Mouse (Mus musculus) thymus, postnatal 10 days (tissue): ENCODE measurements around the gene Pigu.

Experiments used
- DNase-seq, 2 experiments: peaks; one replicate each; pipeline ENCODE4 v3.0.0; 2021; ENCODE audit warnings: low spot score in 2 of 2

The Pigu gene

DNA sequence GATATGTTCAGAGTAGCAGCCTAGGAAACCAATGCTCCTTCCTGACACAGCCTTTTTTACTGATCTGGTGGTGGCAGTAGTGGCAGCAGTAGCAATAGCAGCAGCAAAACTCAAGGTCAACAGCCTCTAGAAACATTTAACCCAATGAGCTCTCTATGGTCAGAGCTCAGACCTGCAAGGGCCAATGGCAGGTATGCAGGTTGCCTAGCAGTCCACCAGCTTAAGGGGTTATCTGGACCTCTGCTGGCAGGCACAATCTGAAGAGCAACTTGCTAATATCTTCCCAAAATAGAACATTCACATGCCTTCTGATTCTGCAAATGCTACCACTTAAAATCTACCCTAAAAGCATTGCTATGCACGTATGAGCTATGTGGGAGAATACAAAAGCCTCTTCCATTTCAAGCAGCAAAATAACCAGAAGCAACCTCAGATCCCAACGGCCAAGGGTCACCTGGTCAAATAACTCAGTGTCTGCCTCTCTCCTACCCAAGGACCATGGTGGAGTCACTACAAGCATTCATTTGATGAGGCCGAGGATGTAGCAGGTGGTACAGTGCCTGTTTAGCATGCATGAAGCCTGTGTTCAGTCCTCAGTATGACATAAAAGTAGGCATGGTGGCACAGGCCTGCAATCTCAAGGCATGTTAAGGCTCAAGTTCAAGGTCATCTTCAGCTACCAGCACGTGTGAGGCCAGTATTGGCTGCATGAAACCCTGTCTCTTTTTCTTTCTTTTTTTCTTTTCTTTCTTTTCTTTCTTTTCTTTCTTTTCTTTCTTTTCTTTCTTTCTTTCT is 69.6 kb downstream of the Pigu start:
- DNase-seq = no peak

GRCm38 (mm10) chr2:155285744-155286143 is 71.5 kb downstream of the Pigu start:
- no peak for DNase-seq

DNA sequence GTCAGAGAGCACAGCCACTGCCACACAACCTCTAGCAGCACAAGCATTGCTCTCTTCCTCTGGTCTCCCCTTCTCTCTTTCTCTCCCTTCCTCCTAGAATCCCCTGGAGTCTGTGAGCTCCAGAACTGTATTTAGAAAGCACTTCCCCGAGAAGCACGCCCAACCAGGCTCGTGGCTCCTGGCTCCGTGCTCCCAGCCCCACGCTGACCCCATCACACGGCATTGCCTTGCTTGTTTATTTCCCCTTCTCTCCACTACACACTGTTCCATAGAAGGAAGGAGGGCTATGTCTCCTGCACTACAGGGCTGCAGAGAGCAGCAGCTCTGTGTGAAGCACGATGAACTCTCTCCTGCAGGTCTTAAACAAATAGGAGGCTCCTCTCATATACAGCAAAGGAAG is 72.6 kb downstream of the Pigu start:
- DNase-seq = no peak

GRCm38 (mm10) chr2:155283793-155284192 is 73.4 kb downstream of the Pigu start:
- no peak for DNase-seq

DNA sequence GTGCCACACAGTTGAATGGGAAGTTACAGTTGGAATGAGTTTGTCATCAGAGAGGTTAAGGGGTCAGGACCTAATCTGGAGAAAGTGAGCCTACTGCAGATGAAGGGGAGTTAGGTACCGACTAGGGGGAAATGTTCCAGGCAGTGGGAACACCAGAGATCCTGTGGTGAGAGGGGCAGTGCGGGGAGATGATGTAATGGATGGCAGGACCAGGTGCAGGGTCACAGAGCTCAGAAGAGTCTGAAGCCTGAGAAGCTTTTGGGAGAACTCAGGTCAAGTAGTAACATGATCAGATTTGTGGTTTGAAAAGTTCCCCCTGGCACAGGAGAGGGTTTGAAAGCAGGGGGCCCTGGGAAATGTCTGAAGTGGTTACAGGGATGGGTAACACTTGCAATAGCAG is 77.1 kb downstream of the Pigu start:
- DNase-seq = no peak

GRCm38 (mm10) chr2:155279163-155279562 is 78.1 kb downstream of the Pigu start:
- DNase-seq = no peak

DNA sequence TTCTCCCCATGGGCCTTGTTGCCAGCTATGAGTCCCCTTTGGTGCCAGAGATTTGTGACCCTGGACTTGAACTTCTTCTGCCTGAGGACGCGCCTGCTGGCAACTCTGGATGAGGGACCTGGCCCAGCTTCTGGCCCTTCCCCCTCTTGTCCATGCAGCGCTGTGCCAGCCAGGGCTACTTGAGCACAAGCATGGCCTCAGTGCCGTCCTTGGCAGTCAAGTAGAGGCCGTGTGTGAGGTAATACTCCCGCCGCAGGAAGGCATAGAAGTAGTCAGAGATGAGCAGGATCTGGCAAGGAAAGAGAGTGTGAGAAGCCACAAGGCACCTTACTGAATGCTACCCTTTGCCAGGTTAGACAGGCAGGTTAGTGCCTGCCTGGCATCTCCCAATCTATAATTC is 78.9 kb downstream of the Pigu start:
- DNase-seq = no peak

- no peak for DNase-seq
These were observed 79.5 kb downstream of the Pigu start for GRCm38 (mm10) chr2:155277721-155278120.

- peak; percentile 45 to 59 for DNase-seq
These were observed 80.5 kb downstream of the Pigu start for GRCm38 (mm10) chr2:155276621-155277175.

GRCm38 (mm10) chr2:155276195-155276594 is 81.0 kb downstream of the Pigu start, which contains the start of gene Map1lc3a:
TSS of gene Map1lc3a (plus strand) at chr2:155276297.
- DNase-seq = peak; percentile 91 to 95

DNA sequence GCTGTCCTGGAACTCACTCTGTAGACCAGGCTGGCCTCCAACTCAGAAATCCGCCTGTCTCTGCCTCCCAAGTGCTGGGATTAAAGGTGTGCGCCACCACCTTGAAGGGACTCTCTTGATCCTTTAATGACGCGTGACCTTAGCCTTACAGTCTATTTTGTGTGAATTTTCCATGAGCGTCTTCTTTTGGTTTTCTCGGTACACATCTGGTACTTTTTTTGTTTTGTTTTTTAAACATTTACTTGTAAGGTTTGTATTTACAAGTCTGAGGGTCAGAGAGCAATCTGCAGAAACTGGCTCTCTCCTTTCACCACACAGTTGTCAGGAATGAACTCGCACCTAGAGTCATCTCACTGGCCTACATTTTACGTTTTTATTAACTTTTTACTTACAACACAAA is 83.6 kb downstream of the Pigu start:
- no peak for DNase-seq

GRCm38 (mm10) chr2:155272396-155273170 is 84.6 kb downstream of the Pigu start:
- no peak for DNase-seq

GRCm38 (mm10) chr2:155271957-155272356 is 85.3 kb downstream of the Pigu start:
- no peak for DNase-seq

GRCm38 (mm10) chr2:155266896-155267295 is 90.3 kb downstream of the Pigu start:
- no peak for DNase-seq

- no peak for DNase-seq
These were observed 91.7 kb downstream of the Pigu start for GRCm38 (mm10) chr2:155265526-155265925.

GRCm38 (mm10) chr2:155249588-155249987 is 107.6 kb downstream of the Pigu start:
- DNase-seq = no peak

- DNase-seq = no peak
These were observed 108.5 kb downstream of the Pigu start for GRCm38 (mm10) chr2:155248718-155249117.

DNA sequence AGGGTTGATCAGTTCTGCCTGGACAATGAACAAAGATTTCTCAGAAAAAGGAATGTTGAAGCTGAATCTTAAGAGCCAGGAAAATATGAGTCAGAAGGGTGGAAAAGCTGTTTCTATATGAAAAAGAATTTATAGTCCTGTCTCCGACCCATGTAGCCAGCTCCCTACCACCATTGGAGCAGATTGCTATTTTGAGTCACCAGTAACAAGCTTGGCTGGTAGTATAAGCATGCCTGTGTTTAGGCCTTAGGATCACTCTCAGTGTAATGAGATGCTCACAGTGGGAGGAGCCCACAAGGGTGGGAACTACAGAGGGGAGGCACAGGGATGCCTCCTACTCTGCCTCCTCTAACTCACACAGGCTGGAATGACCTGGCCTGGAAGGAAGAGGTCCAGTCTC is 109.0 kb downstream of the Pigu start:
- DNase-seq = no peak

DNA sequence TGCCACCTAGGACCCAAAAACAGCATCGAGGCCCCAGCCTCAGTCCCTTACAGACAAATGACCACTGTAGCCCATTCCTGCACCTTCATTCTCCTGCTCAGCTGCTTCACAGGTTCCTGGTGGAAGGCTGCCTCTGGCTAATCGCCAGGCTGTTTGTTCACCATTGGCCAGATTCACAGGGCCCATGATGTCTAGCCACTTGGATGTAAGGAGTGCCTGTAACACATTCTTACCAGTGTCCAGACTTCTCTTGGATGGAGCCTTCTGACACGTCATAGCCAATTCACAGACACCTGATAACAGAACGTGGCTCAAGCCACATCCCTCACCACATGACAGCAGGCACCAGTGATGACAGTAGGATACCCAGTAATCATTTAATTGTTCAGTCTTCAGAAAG is 111.0 kb downstream of the Pigu start:
- no peak for DNase-seq

- DNase-seq = no peak
These were observed 114.9 kb downstream of the Pigu start for GRCm38 (mm10) chr2:155242296-155242855.

DNA sequence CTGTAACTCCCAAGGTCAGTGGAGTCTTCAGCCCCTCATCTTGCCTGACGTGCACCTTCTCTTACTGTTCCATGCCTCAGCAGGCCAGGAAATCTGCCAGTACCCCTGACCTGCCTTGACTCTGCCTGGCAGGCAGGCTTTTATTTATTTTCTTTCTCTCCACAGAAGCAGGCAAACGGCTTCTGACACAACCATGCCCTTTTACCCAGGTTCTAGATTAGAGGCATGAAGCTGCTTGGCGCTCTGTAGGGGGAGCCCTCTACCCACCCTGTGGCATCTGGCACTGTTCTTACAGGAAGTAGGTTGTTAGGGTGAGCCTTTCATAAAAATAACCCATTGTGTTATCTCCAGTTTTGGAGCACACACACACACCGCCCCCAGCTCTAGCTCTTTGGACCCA is 116.3 kb downstream of the Pigu start:
- DNase-seq = peak; percentile 9 to 56

- no peak for DNase-seq
These were observed 120.0 kb downstream of the Pigu start for GRCm38 (mm10) chr2:155237276-155237675.
